Mouse (Mus musculus) forebrain, embryonic 12.5 days (tissue): ENCODE data around the gene Sphk1. TPM values are rescaled to one million over a fixed set of nuclear protein-coding genes. Genes with fewer than 3 reads are reported as not detected.

Experiments
- ATAC-seq: fragments of 200-750 bp; cut with Nextera tagmentation; 2 replicates; pipeline ENCODE4 v1.8.0; 2017; ENCODE audit warnings: moderate TSS enrichment; ENCODE audit not compliant: low FRiP score
- H3K27ac ChIP-seq: fragments of 300-500 bp; sonication (generic); 2 replicates; pipeline ENCODE4 v1.5.1; 2016; ENCODE audit warnings: mild to moderate bottlenecking
- H3K27me3 ChIP-seq: fragments of 300-500 bp; sonication (generic); 2 replicates; pipeline ENCODE4 v1.6.1; 2016; ENCODE audit warnings: mild to moderate bottlenecking
- H3K36me3 ChIP-seq: fragments of 300-500 bp; sonication (generic); replicated peaks from 2 replicates; pipeline ENCODE4 v1.6.1; 2016; ENCODE audit warnings: mild to moderate bottlenecking
- H3K4me1 ChIP-seq: fragments of 300-500 bp; sonication (generic); 2 replicates; pipeline ENCODE4 v1.6.1; 2016
- H3K4me2 ChIP-seq: fragments of 300-500 bp; sonication (generic); 2 replicates; pipeline ENCODE4 v1.6.1; 2016; ENCODE audit warnings: mild to moderate bottlenecking, moderate library complexity
- H3K4me3 ChIP-seq: fragments of 300-500 bp; sonication (generic); replicated peaks from 2 replicates; pipeline ENCODE4 v1.5.1; 2016; ENCODE audit warnings: mild to moderate bottlenecking
- H3K9ac ChIP-seq: fragments of 300-500 bp; sonication (generic); 2 replicates; pipeline ENCODE4 v1.6.1; 2016; ENCODE audit warnings: mild to moderate bottlenecking
- H3K9me3 ChIP-seq: fragments of 300-500 bp; sonication (generic); 2 replicates; pipeline ENCODE4 v1.6.1; 2016
- WGBS: fragments of 180-500 bp; shearing (Covaris S2); methylation state at CpG from one replicate; pipeline ENCODE4 v1.1.7; 2016; 5-methylcytosine and 5-hydroxymethylcytosine counted together
- polyA plus RNA-seq: library from polyadenylated mRNA; unstranded; fragments of >200 nt; fragmentation: Nextera tagmentation; extraction: Ambion mirVana; gene quantifications from 2 replicates; pipeline ENCODE4 v1.2.1, GENCODE M21; 2016

Gene Sphk1
- polyA plus RNA-seq, 1 experiment from 2014 or later = 3.3 TPM

DNA sequence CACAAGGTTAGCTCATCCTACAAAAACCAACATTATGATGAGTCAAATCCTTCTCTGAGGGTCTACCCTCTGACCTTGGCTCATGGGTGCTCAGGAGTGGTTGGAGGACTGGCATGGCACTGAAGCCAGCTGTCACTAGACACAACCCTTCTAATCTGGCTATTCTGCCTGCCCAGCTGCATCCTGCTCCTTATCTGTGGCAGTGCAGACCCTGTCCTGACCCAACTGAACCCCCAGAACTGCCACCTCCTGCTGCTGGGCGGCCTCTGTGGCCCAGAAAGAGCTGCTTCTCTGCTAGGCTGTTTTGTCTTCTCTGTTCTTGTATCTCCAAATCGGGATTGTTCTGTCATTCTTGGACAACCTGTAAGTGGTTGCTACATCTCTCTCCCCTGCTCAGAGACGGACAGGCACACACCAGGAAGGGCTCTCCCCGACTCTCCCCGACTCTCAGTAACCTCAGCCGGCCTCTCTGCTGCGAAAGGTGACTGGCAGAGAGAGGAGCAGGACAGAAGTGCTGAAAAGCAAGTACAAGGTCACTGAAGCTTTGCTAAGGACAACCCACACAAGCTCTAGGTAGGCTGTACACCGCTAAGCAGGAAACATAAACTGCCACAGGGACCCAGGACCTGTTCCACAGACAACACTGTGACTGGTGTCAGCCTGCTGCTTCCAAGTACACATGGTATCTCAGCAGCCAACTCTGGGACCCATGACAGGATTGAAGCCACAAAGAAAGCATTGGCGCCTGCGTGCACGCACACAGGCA lies 18.7 kb downstream of the Sphk1 start:
- peaks cover 13% of the 10 kb centered on the region for H3K4me1 ChIP-seq
- ATAC-seq = no peak
- H3K4me2 ChIP-seq = no peak overlapping the region
- H3K27ac ChIP-seq = no peak overlapping the region
- WGBS = 92% methylated on average over 11 of the region's 11 CpGs
- no peak overlapping the region for H3K4me3 ChIP-seq
- no peak overlapping the region for H3K9ac ChIP-seq
- H3K27me3 ChIP-seq = no peaks in the 10 kb centered on the region
- H3K9me3 ChIP-seq = no peaks in the 10 kb centered on the region
- H3K36me3 ChIP-seq = peaks cover 42% of the 10 kb centered on the region

DNA sequence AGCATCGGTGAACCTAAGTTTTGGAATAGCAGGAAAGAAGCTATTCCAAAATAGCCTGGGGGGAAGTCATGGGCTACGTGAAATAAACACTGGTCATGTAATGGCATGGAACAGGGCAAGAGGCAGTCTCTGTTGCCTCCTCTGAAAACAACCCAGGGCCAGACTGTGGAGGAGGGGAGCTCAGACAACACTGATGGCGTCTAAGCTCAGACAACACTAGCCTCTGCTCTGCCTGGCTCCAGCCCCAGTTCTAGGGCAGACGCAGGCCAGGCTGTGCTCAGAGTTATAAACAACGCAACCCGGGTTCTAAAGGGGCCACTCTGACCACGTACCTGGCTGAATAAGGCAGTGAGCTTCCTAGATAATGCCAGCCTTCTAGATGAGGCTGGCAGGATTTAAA lies 20.0 kb downstream of the Sphk1 start:
- no peak overlapping the region for H3K27ac ChIP-seq
- no peak overlapping the region for H3K4me3 ChIP-seq
- H3K27me3 ChIP-seq = no peaks in the 10 kb centered on the region
- peaks cover 24% of the 10 kb centered on the region for H3K4me1 ChIP-seq
- H3K36me3 ChIP-seq = peaks cover 30% of the 10 kb centered on the region
- no peaks in the 10 kb centered on the region for H3K9me3 ChIP-seq
- H3K4me2 ChIP-seq = no peak overlapping the region
- WGBS = 83% methylated on average over 7 of the region's 7 CpGs
- no peak overlapping the region for H3K9ac ChIP-seq
- no peak for ATAC-seq

DNA sequence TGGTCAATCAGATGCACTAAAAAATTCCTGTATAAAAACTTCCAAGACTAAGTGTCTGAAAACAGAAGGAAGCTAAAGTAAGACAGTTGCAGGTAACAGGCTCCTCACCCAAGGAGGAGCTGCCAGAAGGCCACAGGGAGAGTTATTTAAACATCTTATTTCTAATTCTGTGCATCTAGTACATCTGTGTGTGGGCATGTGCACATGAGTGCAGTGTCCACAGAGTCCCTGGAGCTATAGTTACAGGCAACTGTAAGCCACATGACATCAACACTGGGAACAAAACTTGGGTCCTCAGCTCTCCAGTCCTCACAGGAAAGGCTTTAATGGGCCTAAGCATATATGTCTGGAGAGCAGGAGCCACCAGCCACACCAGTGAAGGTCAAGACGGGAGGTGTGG lies 21.5 kb downstream of the Sphk1 start:
- Histone ChIP-seq H3K27me3 (no peaks in the 10 kb centered on the region), H3K4me1 (peaks cover 32% of the 10 kb centered on the region), H3K27ac (no peak overlapping the region), H3K9me3 (no peaks in the 10 kb centered on the region), H3K4me2 (no peak overlapping the region), H3K36me3 (peaks cover 16% of the 10 kb centered on the region), H3K4me3 (no peak overlapping the region), H3K9ac (no peak overlapping the region)
- WGBS = 100% methylated on average over 1 of the region's 1 CpGs
- no peak for ATAC-seq

DNA sequence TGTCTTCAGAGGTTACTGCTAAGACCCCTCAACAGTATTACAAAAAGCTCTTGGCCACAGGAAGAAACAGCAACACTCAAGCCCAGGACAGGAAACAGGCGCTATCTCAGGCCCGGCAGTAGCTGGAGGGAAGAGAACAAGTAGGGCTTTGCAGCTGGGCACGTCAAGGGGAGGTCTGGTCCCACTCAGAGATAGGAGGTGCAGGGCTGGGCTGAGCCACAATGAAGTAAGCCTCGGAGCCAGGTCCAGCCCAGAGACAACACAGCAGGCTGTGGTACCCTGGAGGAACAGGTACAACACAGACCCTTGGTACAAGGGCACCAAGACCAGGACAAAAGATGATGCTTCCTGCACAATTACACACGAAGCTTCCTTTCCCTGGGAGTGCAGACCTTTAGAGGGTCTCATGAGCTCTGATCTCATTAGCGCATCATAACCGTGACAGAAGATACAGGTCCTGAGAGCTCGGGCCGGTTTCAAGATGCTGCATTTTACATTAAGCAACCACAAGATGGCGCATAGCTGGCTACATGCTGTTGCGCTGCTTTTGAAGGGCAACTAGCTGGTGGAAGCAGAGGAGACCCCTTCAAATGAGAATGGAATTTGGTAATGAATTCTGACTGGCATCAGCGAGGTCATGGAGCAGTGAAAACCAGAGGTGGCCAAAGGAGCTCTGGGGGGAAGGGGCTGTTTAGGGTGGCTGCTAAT lies 23.6 kb downstream of the Sphk1 start:
- 46% methylated on average over 12 of the region's 12 CpGs for WGBS
- Histone ChIP-seq H3K4me1 (peaks cover 40% of the 10 kb centered on the region), H3K9ac (no peak overlapping the region), H3K27ac (no peak overlapping the region), H3K9me3 (no peaks in the 10 kb centered on the region), H3K36me3 (peaks cover 4% of the 10 kb centered on the region; the same call in 1 of the 2 replicates), H3K4me3 (no peak overlapping the region), H3K27me3 (no peaks in the 10 kb centered on the region), H3K4me2 (no peak overlapping the region)
- ATAC-seq = no peak

DNA sequence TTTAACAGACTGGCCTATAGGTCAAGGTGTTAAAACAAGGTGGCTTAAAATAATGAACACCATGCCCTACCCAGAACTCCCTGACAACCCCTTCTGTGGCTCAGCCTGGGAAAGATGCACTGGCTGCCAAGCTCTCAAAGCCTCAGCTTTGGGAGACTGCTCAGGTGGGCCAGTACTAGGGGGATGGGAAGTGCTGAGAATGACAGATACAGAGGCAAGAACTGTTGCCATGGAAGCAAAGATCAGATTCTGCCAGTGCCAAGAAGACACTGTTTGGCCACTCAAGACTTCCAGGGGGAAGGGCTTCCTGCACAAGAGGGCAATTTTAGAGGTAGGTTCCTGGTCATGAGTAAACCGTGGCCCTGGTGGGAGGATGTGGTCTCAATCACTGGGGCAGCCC lies 24.8 kb downstream of the Sphk1 start:
- Histone ChIP-seq H3K9me3 (no peaks in the 10 kb centered on the region), H3K36me3 (peaks cover 4% of the 10 kb centered on the region; the same call in 1 of the 2 replicates), H3K4me3 (no peak overlapping the region), H3K27me3 (no peaks in the 10 kb centered on the region), H3K4me1 (peaks cover 38% of the 10 kb centered on the region), H3K9ac (no peak overlapping the region), H3K4me2 (no peak overlapping the region), H3K27ac (no peak overlapping the region)
- 83% methylated on average over 1 of the region's 1 CpGs for WGBS
- ATAC-seq = no peak

DNA sequence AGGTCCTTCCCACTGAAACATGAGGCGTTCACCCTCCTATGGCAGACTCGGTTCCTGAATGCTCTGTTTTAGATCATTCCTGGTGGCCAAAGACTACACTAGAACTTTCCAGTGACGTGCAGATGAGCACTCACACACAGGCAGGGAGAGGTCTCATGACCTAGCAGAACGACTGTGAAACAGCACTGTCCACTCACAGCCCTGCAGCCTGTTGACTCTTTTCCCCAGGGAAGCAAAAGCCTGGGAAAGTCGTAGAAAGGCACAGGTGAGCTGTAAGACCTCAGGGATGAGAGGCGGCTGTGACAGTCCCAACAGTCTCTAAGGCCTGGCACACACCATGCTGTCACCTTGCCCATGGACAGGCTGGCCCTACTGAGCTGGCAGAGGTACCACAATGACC lies 25.6 kb downstream of the Sphk1 start:
- Histone ChIP-seq H3K9ac (no peak overlapping the region), H3K4me1 (peaks cover 38% of the 10 kb centered on the region), H3K27ac (no peak overlapping the region), H3K4me3 (no peak overlapping the region), H3K36me3 (peaks cover 4% of the 10 kb centered on the region; the same call in 1 of the 2 replicates), H3K27me3 (no peaks in the 10 kb centered on the region), H3K9me3 (no peaks in the 10 kb centered on the region), H3K4me2 (no peak overlapping the region)
- no peak for ATAC-seq
- WGBS = 73% methylated on average over 6 of the region's 6 CpGs

DNA sequence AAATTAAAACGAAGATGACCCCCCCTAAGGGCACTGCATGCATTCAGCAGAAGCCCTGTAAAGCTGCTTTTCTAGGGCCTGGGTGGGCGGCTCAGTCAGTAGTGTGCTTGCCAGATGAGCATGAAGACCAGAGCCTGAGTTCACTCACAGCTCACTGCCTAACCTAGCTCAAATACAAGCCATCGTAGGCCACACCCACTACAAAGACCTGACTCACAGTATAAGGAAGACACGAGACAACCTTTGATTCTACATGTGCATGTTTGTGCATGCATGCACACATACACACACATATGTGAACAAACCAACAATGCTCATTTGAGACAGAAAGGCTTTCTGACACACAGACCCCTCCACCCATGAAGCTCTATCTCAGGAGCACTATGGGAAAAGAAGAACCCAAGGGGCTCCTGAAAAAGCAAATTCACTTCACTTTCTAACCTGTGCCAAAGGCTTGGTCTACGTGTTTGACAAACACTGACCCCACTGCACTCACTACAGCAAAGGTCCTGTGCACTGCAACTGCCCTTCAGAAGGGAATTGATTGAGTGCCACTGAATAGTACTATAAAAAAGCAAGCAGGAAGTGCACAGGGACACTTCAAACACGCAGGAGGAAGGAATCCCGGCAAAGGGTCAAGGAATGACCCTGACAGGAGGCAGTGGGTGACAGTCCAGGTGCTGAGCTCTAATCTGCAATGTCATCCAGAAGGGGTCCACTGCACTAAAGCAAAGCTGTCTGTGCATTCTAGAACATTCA lies 34.7 kb downstream of the Sphk1 start:
- Histone ChIP-seq H3K27me3 (no peaks in the 10 kb centered on the region), H3K4me1 (0 out of 2 replicates have a peak, but pooled peaks cover 5% of the 10 kb centered on the region), H3K4me3 (no peak overlapping the region), H3K4me2 (no peak overlapping the region), H3K36me3 (peaks cover 5% of the 10 kb centered on the region; the same call in 1 of the 2 replicates), H3K9ac (no peak overlapping the region), H3K9me3 (no peaks in the 10 kb centered on the region), H3K27ac (no peak overlapping the region)
- no peak for ATAC-seq
- 87% methylated on average over 7 of the region's 7 CpGs for WGBS

DNA sequence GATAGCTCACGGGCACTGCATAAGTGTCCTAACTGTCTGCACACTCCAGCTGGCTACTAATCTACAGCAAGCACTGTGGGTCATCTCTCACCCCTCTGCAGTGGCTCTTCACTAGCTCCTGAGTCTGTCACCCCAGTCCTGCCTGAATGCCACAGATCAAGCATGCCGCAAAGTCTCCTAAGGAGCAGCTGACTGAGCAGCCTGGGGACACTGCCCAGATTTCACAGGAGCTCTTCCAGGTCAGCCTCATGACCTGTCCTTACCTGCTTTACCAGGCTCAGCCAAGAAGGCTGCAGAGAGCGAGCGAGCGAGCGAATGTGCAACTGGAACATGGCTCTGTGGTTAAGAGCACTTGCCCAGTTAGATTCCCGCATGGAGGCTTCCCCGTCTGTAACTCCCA lies 36.8 kb downstream of the Sphk1 start:
- WGBS = 86% methylated on average over 8 of the region's 8 CpGs
- H3K4me2 ChIP-seq = no peak overlapping the region
- peaks cover 11% of the 10 kb centered on the region; the same call in 1 of the 2 replicates for H3K4me1 ChIP-seq
- no peaks in the 10 kb centered on the region for H3K9me3 ChIP-seq
- no peak for ATAC-seq
- H3K27ac ChIP-seq = no peak overlapping the region
- H3K4me3 ChIP-seq = no peak overlapping the region
- H3K27me3 ChIP-seq = no peaks in the 10 kb centered on the region
- no peak overlapping the region for H3K9ac ChIP-seq
- H3K36me3 ChIP-seq = peaks cover 5% of the 10 kb centered on the region; the same call in 1 of the 2 replicates

DNA sequence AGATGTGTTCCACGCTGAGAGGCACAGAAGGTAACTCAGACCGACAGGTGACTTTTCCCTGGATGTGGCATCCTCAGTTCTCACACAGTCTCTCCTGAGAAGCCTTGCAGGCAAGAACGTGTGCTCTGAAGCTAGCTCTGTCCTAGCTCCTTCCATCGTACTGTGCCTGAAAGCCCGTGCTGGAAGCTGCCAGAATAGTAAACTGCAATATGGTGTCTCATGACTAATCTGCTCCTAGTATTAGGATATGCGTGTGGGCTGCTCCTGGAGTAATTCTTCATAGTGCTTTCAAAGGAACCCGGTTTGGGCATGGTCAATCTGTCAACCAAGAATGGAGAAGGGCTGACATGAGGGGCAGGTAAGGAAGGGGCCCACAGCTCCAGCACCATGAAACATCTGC lies 40.1 kb downstream of the Sphk1 start:
- H3K9me3 ChIP-seq = no peaks in the 10 kb centered on the region
- WGBS = 90% methylated on average over 7 of the region's 7 CpGs

DNA sequence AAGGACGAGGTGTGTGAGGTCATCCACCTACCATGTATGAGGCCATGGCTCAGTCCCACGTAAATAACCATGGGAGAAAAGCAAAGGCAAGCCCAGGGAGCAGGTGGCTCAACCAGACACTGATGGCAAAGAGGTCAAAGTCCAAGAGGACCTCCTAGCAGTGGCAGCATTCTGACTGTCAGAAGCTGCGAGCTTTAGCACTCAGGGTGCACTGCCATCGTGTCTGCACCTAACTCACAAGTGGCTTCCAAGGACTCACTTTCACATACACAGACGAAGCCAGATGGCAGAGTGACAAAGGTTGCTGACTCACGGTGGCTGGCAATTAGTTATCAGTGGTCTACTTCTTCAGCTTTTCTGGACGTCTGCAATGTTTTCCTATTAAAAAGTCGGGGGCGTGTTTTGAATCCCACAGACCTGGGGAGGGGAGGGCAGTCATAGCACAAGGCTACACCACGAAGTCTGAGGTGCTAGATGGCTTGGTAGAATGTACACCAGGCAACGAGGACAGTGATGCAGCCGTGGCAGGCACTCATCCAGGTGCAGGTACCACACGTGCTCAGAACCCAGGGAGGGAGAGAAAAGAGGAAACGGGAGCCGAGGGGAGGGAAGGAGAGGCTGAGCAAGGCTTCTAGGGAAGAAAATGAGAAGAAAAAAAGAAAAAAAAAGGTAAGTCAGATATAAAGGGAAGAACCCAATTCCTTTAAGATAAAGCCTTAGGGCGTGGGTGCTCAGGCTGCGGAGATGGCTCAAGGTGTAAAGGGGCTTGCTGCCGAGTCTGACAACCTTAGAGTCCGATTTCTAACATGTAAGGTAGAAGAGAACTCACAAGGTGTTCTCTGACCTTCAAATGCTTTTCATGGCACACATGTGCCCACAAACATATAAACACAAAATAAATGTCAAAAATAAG lies 41.3 kb downstream of the Sphk1 start:
- no peaks in the 10 kb centered on the region for H3K27me3 ChIP-seq
- H3K27ac ChIP-seq = no peak overlapping the region
- H3K4me1 ChIP-seq = peaks cover 50% of the 10 kb centered on the region
- no peak for ATAC-seq
- 87% methylated on average over 19 of the region's 19 CpGs for WGBS
- no peak overlapping the region for H3K9ac ChIP-seq
- no peak overlapping the region for H3K4me2 ChIP-seq
- H3K36me3 ChIP-seq = no peaks in the 10 kb centered on the region
- no peak overlapping the region for H3K4me3 ChIP-seq
- H3K9me3 ChIP-seq = no peaks in the 10 kb centered on the region

More for the DNA sequence above, 40.1 kb downstream of the Sphk1 start:
- Histone ChIP-seq H3K4me2 (no peak overlapping the region), H3K27me3 (no peaks in the 10 kb centered on the region), H3K4me3 (no peak overlapping the region), H3K4me1 (peaks cover 39% of the 10 kb centered on the region), H3K36me3 (no peaks in the 10 kb centered on the region), H3K27ac (no peak overlapping the region), H3K9ac (no peak overlapping the region)
- no peak for ATAC-seq

DNA sequence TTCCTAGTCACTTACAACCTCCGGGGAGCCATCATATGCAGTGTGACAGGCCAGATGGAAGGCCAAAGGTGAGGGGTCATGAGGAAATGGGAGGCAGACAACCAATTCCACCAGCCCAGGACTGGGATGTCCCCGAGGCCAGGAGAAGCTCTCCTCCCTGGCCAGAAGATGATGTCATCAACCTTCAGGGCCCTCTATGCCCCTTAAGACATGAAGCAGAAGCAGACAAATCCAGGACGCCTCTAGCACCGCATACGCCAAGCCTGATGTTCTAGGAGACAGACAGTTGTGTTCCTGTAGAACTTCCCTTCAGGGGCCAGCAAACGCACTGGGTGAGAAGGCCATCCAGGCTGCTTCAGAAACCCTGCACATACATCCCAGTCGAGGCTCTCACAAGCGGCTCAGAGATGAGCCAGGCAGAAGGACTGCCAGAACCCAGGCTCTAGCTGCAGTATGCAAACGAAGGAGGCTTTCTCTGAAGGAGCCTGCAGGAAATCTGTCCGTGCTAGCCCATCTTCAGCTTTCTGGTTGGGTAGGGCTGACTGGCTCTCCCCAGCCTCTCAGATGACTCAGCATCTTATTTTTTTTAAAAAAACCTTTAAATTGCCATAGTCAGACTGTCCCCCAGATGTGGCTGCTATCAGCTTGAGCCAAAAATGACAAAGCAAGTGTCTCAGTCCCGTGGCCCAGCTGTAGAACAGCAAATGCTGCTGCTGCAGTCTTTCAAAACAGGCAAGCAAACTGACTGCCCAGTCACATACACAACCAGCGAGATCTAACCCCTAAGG lies 42.2 kb downstream of the Sphk1 start:
- H3K36me3 ChIP-seq = no peaks in the 10 kb centered on the region
- peak overlapping the region; percentile 42; the same call in 1 of the 2 replicates for H3K27ac ChIP-seq
- no peaks in the 10 kb centered on the region for H3K27me3 ChIP-seq
- H3K9ac ChIP-seq = no peak overlapping the region
- peaks cover 55% of the 10 kb centered on the region for H3K4me1 ChIP-seq
- H3K4me2 ChIP-seq = no peak overlapping the region
- H3K9me3 ChIP-seq = no peaks in the 10 kb centered on the region
- 77% methylated on average over 12 of the region's 12 CpGs for WGBS
- no peak overlapping the region for H3K4me3 ChIP-seq
- no peak for ATAC-seq
